Mouse (Mus musculus) forebrain, embryonic 15.5 days (tissue): ENCODE results near the gene Rex1bd. TPM values are rescaled to one million over a fixed set of nuclear protein-coding genes. Genes with fewer than 3 reads are reported as not detected.

ENCODE experiments used
- ATAC-seq: fragments of 200-750 bp; cut with Nextera tagmentation; replicated peaks from 2 replicates; pipeline ENCODE4 v1.8.0; 2017; ENCODE audit warnings: mild to moderate bottlenecking, moderate TSS enrichment, moderate library complexity
- H3K27ac ChIP-seq: fragments of 300-500 bp; sonication (generic); replicated peaks from 2 replicates; pipeline ENCODE4 v1.5.1; 2015; ENCODE audit warnings: mild to moderate bottlenecking, inconsistent platforms
- H3K27me3 ChIP-seq: fragments of 300-500 bp; sonication (generic); 2 replicates; pipeline ENCODE4 v1.6.1; 2015; ENCODE audit warnings: inconsistent platforms
- H3K36me3 ChIP-seq: fragments of 300-500 bp; sonication (generic); 2 replicates; pipeline ENCODE4 v1.6.1; 2015; ENCODE audit warnings: mild to moderate bottlenecking, inconsistent platforms
- H3K4me1 ChIP-seq: fragments of 300-500 bp; sonication (generic); 2 replicates; pipeline ENCODE4 v1.6.1; 2015; ENCODE audit warnings: inconsistent platforms
- H3K4me2 ChIP-seq: fragments of 300-500 bp; sonication (generic); replicated peaks from 2 replicates; pipeline ENCODE4 v1.6.1; 2015; ENCODE audit warnings: mild to moderate bottlenecking, inconsistent platforms
- H3K4me3 ChIP-seq: fragments of 300-500 bp; sonication (generic); 2 replicates; pipeline ENCODE4 v1.5.1; 2015; ENCODE audit warnings: mild to moderate bottlenecking, inconsistent platforms
- H3K9ac ChIP-seq: fragments of 300-500 bp; sonication (generic); replicated peaks from 2 replicates; pipeline ENCODE4 v1.6.1; 2015; ENCODE audit warnings: mild to moderate bottlenecking, inconsistent platforms
- H3K9me3 ChIP-seq: fragments of 300-500 bp; sonication (generic); 2 replicates; pipeline ENCODE4 v1.6.1; 2016; ENCODE audit warnings: inconsistent platforms
- WGBS: fragments of 180-500 bp; shearing (Covaris S2); methylation state at CpG from one replicate; pipeline ENCODE4 v1.1.7; 2015; ENCODE audit warnings: mixed read lengths; 5-methylcytosine and 5-hydroxymethylcytosine counted together
- polyA plus RNA-seq: library from polyadenylated mRNA; unstranded; fragments of >200 nt; fragmentation: Nextera tagmentation; extraction: Ambion mirVana; gene quantifications from 2 replicates; pipeline ENCODE4 v1.2.1, GENCODE M21; 2015

The Rex1bd gene
- polyA plus RNA-seq, 1 experiment from 2014 or later, result 164 TPM

DNA sequence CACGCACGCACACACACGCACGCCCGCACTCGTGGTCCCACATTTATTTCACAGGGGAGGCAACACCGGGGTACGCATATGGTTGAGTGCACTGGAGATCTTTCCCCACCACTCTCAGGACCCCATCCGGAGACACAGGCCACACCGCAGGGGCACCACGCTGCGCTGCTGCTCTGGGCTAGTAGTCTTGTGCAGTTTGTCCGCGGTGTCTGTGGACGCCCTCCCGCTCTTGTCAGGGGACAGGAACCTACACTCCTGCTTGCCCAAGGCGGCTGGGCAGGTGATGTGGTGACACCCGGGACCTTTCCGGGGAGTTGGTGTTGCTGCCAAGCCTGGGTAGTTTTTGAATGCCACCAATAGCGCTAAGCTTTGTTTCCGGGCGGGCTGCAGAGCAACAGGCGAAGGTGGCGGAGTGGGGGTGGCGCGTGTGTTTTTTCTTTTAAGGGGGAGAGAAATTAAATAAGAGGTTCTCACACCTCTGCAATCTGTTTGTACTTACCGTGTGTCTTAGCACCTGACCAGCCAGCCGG is 12.1 kb downstream of the Rex1bd start:
- Histone ChIP-seq H3K4me3 (peak overlapping the region; percentile 41), H3K4me2 (peak overlapping the region; percentile 58; the same call in 1 of the 2 replicates), H3K27ac (no peak overlapping the region), H3K36me3 (no peaks in the 10 kb centered on the region), H3K4me1 (peaks cover 37% of the 10 kb centered on the region), H3K9me3 (no peaks in the 10 kb centered on the region), H3K9ac (no peak overlapping the region), H3K27me3 (peaks cover 100% of the 10 kb centered on the region)
- whole genome bisulfite sequencing, result 3% methylated on average over 28 of the region's 28 CpGs
- no peak for ATAC-seq

DNA sequence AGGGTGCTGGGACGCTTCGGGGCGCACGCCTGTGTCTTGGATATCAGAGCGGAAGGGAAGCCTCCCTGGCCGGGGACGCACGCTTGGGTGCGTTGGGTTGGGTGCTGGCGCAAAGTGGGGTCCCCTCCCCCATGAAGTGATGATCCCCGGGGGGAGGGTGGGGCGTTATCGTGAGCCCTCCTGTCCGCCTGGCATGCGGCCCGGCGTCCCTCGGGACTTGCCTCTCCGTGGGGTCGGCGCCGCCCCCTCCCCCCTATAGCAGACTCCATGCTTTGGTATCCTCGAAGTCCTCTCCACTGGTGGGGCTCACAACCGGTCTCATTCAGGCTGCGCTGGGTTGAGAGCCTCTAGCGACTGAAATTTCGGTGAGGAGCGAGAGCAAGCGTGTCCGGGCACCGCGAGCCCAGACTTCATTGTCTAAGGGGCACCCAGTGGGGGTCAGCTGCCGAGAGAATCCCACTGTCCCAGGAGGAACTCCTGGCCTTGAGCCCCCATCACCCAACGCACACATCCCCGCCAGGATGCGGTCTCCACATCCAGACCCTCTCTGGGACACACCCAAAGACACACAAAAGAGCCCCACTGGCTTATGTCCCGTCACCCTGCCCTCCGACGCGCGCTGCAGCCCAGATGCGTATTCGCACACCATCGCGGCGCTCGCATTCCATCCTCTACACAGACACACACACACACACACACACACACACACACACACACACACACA is 12.7 kb downstream of the Rex1bd start:
- H3K36me3 ChIP-seq, result no peaks in the 10 kb centered on the region
- peaks cover 40% of the 10 kb centered on the region for H3K4me1 ChIP-seq
- ATAC-seq, result no peak
- H3K27me3 ChIP-seq, result peaks cover 100% of the 10 kb centered on the region
- no peaks in the 10 kb centered on the region for H3K9me3 ChIP-seq
- no peak overlapping the region for H3K27ac ChIP-seq
- peak overlapping the region; percentile 36; the same call in 1 of the 2 replicates for H3K9ac ChIP-seq
- H3K4me3 ChIP-seq, result peak overlapping the region; percentile 41
- WGBS, result under 1% methylated on average over 47 of the region's 47 CpGs
- H3K4me2 ChIP-seq, result peak overlapping the region; percentile 58

DNA sequence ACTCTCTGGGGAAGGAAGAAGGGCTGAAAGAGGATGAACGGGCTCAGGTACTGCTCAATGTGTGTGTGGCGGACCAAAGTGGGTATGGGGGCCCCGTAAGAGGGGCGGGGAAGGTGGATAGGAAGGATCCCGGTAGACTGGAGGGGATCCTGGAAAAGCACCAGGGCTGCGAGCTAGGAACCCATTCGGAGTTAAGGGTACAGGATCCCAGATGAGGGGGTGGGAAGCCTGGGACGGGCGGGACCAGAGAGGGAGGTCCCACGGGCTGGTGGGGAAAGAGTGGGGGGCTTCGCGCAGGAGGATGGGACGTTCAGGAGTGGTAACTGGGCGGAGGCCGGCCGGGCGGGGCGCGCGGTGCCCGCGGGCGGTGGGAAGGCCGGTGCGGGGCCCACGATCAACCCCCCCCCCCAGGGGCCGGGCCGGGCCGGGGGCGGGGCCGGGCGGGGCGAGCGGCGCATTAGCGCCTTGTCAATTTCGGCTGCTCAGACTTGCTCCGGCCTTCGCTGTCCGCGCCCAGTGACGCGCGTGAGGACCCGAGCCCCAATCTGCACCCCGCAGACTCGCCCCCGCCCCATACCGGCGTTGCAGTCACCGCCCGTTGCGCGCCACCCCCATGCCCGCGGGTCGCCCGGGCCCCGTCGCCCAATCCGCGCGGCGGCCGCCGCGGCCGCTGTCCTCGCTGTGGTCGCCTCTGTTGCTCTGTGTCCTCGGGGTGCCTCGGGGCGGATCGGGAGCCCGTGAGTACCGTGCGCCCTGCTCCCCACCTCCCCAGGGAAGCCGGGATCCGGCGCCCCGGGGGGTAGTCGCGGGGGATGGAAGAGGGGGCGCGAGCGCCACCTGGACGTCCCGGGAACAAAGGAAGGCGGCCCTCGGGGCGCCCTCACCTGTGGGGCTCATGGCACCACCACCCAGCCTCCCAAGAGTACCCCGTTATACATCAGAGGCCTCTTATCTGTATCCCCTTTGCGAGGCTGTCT is 13.6 kb downstream of the Rex1bd start, which contains the start of gene Crlf1:
Gene Crlf1 (plus strand): TSS at position 495 of the 977 bp plus-strand sequence.
- Histone ChIP-seq H3K27ac (no peak within 1 kb of the TSS), H3K27me3 (peaks cover 100% of the 10 kb centered on the region), H3K36me3 (no peaks in the 10 kb centered on the region), H3K9ac (peak within 1 kb of the TSS; percentile 36), H3K4me2 (peak within 1 kb of the TSS; percentile 58), H3K9me3 (no peaks in the 10 kb centered on the region), H3K4me3 (peak within 1 kb of the TSS; percentile 41), H3K4me1 (peaks cover 48% of the 10 kb centered on the region)
- no peak for ATAC-seq
- under 1% methylated on average over 83 of the region's 93 CpGs for WGBS

DNA sequence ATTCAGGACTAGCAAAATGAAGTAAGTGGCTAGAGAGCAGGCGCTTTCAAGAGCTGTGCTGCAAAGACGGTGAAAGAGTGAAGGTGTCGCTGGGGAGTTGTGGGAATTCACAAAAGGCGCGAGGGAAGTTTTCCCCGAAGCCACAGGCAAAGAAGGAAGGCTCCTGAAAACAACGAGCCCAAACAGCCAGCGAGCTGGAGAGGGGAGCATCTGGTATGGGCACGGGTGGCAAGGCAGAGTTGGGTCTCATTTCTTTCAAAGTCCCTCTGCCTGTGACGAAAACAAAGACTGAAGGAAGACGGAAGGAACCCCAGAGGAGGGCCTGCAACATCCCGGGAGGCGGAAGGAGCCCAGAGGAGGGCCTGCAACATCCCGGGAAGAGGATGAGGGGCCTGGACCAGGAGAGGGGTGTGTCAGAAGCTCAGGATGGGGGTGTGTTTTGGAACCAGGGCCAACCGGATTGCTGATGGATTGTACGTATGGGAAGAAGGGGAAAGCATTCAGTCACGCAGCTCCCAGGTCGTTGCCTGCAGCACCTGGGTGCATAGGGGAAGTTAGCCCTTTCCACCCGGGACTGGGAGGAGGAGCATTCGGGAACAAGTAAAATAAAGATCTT is 15.6 kb downstream of the Rex1bd start:
- H3K4me1 ChIP-seq, result peaks cover 61% of the 10 kb centered on the region

DNA sequence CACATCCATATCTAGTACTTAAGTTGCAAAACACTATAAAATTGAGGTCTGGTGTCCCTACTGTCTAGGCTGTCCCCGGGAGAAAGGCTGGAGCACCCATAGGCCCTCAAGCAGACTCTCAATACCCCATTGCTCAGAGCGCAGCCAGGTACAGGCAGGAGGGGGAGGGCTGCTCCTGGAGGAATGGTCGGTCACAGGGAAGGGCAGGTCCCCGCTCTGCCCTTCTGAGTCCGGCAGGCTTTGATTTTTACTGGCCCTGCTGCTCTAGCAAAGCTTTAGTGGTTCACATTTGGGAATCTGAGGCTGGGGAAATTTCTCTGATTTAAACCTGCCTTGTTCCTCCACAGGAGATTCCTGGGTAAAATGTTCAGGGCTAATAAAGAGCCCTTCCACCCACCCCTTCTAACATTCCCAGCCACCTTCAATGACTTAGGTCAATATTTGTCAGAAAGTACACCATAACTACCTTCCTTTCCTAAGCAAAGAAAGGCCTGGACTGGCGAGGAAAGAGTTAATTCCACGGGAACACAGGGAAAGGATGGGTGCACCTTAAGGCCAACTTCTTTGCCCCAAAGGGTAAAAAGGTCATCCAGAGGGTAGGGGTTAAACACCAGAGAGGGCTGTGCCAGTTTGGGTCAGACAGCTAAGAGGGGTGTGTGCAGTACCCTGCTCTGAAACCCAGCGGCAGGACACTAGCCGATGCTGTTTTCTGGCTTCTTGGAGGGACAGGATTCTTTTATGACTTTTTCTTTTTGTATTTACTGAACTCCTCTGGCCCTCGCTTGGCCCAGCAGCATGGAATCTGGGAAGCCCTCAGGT is 16.3 kb downstream of the Rex1bd start:
- Histone ChIP-seq H3K9me3 (no peaks in the 10 kb centered on the region), H3K9ac (no peak overlapping the region), H3K27me3 (peaks cover 95% of the 10 kb centered on the region), H3K4me3 (no peak overlapping the region), H3K4me2 (no peak overlapping the region), H3K36me3 (no peaks in the 10 kb centered on the region), H3K27ac (no peak overlapping the region), H3K4me1 (peaks cover 55% of the 10 kb centered on the region)
- WGBS, result 4% methylated on average over 10 of the region's 10 CpGs
- no peak for ATAC-seq

More for the DNA sequence above, 15.6 kb downstream of the Rex1bd start:
- Histone ChIP-seq H3K36me3 (no peaks in the 10 kb centered on the region), H3K9me3 (no peaks in the 10 kb centered on the region), H3K4me3 (no peak overlapping the region), H3K27me3 (peaks cover 95% of the 10 kb centered on the region), H3K27ac (no peak overlapping the region), H3K4me2 (no peak overlapping the region), H3K9ac (no peak overlapping the region)
- WGBS, result under 1% methylated on average over 20 of the region's 20 CpGs
- ATAC-seq, result no peak

DNA sequence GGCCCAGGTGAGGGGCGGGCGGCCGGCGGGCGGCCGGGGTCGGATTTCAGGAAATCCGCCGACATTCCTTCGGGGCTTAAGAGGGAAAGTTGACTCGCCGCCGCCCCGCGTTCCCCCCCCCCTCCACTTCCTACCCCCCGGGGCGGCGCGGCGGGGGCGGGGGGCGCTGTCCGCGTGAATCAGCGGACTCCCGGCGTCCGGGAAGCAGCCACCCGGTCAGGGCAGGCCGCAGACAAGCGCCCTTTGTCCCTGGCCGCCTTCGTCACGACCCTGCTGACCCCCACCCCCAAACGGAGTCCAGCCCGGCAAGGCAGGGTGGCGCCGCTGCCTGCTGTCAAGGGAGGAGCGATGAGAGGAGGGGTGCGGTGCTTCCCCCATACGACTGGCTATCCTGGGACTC is 17.0 kb downstream of the Rex1bd start:
- Histone ChIP-seq H3K9me3 (no peaks in the 10 kb centered on the region), H3K4me2 (peak overlapping the region; percentile 11; the same call in 1 of the 2 replicates), H3K27me3 (peaks cover 95% of the 10 kb centered on the region), H3K36me3 (no peaks in the 10 kb centered on the region), H3K4me1 (peaks cover 48% of the 10 kb centered on the region), H3K9ac (no peak overlapping the region), H3K27ac (no peak overlapping the region), H3K4me3 (no peak overlapping the region)
- no peak for ATAC-seq
- WGBS, result under 1% methylated on average over 31 of the region's 41 CpGs

DNA sequence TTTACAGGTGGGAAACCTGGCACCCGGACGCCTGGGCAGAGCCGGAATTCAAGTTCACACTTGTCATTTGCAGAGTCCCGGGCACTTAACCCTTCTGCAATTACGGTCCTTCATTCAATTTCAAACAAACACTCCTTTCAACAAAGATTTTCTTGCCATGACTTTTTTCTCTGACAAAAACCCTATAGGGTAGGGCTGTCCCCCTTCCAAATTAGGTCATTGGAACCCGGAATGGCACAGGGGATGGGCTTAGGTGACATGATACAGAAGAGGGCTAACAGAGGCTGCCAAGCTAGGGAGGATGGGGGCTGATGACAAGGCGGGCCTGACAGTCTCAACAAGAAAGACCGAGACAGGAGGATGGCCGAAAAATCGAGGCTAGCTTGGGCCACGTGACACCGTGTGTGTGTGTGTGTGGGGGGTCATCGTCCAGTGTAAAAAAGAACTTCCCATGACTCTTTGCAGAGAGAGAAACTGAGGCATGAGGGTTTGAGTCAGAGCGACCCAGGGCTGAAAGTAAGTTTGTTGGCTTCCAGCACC is 17.6 kb downstream of the Rex1bd start:
- no peak overlapping the region for H3K4me3 ChIP-seq
- peaks cover 44% of the 10 kb centered on the region for H3K4me1 ChIP-seq
- no peaks in the 10 kb centered on the region for H3K36me3 ChIP-seq
- H3K9me3 ChIP-seq, result no peaks in the 10 kb centered on the region
- peaks cover 95% of the 10 kb centered on the region for H3K27me3 ChIP-seq
- H3K27ac ChIP-seq, result no peak overlapping the region
- no peak overlapping the region for H3K9ac ChIP-seq
- 3% methylated on average over 14 of the region's 14 CpGs for WGBS
- H3K4me2 ChIP-seq, result peak overlapping the region; percentile 11; the same call in 1 of the 2 replicates
- no peak for ATAC-seq

DNA sequence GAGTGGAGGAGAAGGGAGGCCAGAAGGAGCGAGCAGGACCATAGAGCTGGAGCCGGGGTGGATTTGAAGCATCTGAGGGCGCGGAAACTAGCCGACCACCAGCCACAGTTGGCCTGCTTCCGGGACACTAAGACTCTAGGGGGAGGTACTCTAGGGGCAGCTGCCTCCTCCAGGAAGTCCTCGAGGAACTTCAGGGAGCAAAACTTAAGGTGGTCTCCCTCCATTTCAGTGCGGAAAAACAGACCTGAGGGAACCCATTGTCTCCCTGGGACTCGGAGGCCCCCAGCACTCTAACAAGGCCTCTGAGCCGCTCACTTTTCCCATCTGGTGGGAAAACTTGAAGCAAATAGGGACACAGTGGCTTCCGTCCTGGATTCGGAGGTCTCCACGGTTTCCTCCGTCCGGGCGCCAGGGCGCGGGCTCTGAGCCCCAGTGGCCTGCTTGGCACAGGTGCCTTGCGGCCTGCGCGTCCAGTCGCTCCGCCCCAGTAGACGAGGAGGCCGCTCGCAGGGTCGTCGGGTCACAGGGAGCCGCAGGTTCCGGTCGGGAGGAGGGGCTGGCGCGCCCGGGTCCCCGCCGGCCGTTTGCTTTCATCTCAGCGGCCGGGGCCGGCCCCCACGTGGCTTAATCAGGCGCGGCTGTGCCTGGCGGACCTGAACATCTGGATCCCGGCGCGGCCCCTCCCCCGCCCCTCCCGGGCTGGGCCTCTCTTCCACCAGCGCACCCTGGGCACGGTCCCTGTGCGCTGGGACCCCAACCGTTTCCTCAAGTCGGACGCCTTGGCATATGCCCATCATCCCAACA is 18.4 kb downstream of the Rex1bd start:
- Histone ChIP-seq H3K4me3 (peak overlapping the region; percentile 23), H3K4me1 (peaks cover 36% of the 10 kb centered on the region), H3K27me3 (peaks cover 92% of the 10 kb centered on the region), H3K27ac (no peak overlapping the region), H3K36me3 (no peaks in the 10 kb centered on the region), H3K9ac (peak overlapping the region; percentile 6; the same call in 1 of the 2 replicates), H3K4me2 (peak overlapping the region; percentile 83), H3K9me3 (no peaks in the 10 kb centered on the region)
- no peak for ATAC-seq
- 4% methylated on average over 55 of the region's 55 CpGs for WGBS

DNA sequence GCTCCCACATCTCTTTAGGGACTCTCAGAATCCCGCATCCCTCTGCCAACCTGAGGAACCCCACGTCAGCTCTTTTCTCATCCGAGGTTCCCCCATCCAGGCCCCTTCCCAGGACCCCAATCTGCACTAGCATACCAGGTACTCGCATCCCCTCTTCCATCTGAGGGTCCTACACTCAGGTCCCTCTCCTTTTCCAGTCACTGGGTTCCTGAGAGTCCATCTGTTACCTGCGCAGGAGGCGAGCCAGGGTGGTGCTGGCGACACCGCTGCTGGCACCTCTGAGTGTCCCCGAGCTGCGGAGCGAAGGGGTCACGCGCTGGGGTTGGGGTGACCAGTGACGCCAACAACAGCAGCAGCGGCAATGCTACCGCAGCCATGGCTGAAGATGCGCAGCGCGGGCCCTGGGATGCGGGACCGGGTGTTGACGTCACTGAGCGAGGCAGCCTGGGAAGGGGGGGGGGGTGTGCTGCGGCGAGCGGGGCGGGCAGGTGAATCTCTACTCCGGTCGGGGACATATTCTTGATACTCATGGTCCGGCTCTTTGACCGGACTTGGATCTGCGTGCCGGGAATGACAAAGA is 19.5 kb downstream of the Rex1bd start, which contains the start of gene Tmem59l:
Gene Tmem59l (minus strand): TSS at position 418 of the 580 bp plus-strand sequence.
- peak within 1 kb of the TSS; percentile 62 for H3K4me3 ChIP-seq
- H3K27me3 ChIP-seq, result peaks cover 82% of the 10 kb centered on the region
- WGBS, result 3% methylated on average over 33 of the region's 33 CpGs
- H3K9ac ChIP-seq, result peak within 1 kb of the TSS; percentile 86
- H3K36me3 ChIP-seq, result no peaks in the 10 kb centered on the region
- no peaks in the 10 kb centered on the region for H3K9me3 ChIP-seq
- H3K27ac ChIP-seq, result no peak within 1 kb of the TSS
- H3K4me2 ChIP-seq, result peak within 1 kb of the TSS; percentile 83
- peaks cover 26% of the 10 kb centered on the region for H3K4me1 ChIP-seq
- ATAC-seq, result peak; percentile 58

DNA sequence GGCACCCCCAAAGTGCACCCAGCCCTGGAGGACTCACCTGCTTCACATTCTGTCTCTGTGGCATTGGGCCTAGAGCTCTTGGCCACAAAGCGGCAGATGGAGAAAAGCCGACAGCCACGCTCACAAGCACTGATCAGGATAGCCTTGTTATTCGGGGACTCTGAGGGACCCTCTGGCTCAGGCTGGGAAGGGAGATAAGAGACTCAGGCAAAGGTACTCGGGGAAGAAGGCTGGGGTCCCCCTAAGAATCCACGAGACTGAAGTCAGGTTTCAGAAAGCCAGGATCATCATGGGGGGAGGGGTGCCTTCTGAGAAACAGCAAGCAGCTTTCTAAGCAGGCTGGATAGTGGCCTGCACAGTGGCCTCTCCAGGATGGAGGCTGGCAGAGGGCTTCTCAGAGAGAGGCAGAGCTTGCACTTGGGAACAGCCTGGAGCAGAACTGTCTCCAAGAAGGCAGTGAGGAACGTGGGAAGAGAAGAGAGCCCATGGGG is 20.3 kb downstream of the Rex1bd start:
- H3K4me3 ChIP-seq, result peak overlapping the region; percentile 62
- H3K27me3 ChIP-seq, result peaks cover 74% of the 10 kb centered on the region
- H3K4me2 ChIP-seq, result peak overlapping the region; percentile 83
- H3K27ac ChIP-seq, result no peak overlapping the region
- peak overlapping the region; percentile 86; the same call in 1 of the 2 replicates for H3K9ac ChIP-seq
- no peaks in the 10 kb centered on the region for H3K36me3 ChIP-seq
- H3K4me1 ChIP-seq, result peaks cover 26% of the 10 kb centered on the region
- peak; percentile 33; the same call in 1 of the 2 replicates for ATAC-seq
- H3K9me3 ChIP-seq, result no peaks in the 10 kb centered on the region
- 48% methylated on average over 7 of the region's 7 CpGs for WGBS
